Mouse (Mus musculus): ENCODE data around the gene Uaca. TPM values are rescaled to one million over a fixed set of nuclear protein-coding genes. Genes with fewer than 3 reads are reported as not detected.
A peak's percentile ranks its signal among the peaks of the same experiment; 100 is the strongest.

The Uaca gene
- total RNA-seq, 2 experiments from 2014 or later = 5.6 to 7.0 TPM

GRCm38 (mm10) chr9:60886431-60887371, 92.4 kb downstream of the Uaca start:
- peak; percentile 22 to 30 for DNase-seq

- peak; percentile 10 to 17 for DNase-seq
These were observed 93.1 kb downstream of the Uaca start for GRCm38 (mm10) chr9:60887389-60887811.

- no peak for DNase-seq
These were observed 99.2 kb downstream of the Uaca start for GRCm38 (mm10) chr9:60893511-60893910.

GRCm38 (mm10) chr9:60895486-60896110, 101.3 kb downstream of the Uaca start:
- DNase-seq = peak; percentile 52 to 63

- no peak for DNase-seq
These were observed 104.1 kb downstream of the Uaca start for GRCm38 (mm10) chr9:60898291-60899020.

- no peak for DNase-seq
These were observed 104.9 kb downstream of the Uaca start for GRCm38 (mm10) chr9:60899201-60899600.

- no peak for DNase-seq
These were observed 105.6 kb downstream of the Uaca start for GRCm38 (mm10) chr9:60899797-60900459.

- no peak for DNase-seq
These were observed 117.9 kb downstream of the Uaca start for GRCm38 (mm10) chr9:60912266-60912665.

- DNase-seq = no peak
These were observed 119.3 kb downstream of the Uaca start for GRCm38 (mm10) chr9:60913626-60914025.

- DNase-seq = no peak
These were observed 125.8 kb downstream of the Uaca start for GRCm38 (mm10) chr9:60919936-60920672.

GRCm38 (mm10) chr9:60920673-60921062, 126.3 kb downstream of the Uaca start:
- no peak for DNase-seq

GRCm38 (mm10) chr9:60921287-60921686, 126.9 kb downstream of the Uaca start:
- DNase-seq = no peak

GRCm38 (mm10) chr9:60921831-60922230, 127.5 kb downstream of the Uaca start:
- DNase-seq = no peak

- DNase-seq = no peak
These were observed 132.0 kb downstream of the Uaca start for GRCm38 (mm10) chr9:60926301-60926700.

- no peak for DNase-seq
These were observed 135.1 kb downstream of the Uaca start for GRCm38 (mm10) chr9:60929290-60929983.

Other genes starting within 250 kb of the Uaca start
- gene Lrrc49, start 106.4 kb upstream of the Uaca start, total RNA-seq (2021) = 10 to 100 TPM; 54.4 to 58.3 TPM
- gene Larp6, start 81.6 kb upstream of the Uaca start, total RNA-seq (2021) = 10 to 100 TPM; 33.4 to 34.8 TPM

Data from layer of hippocampus, postnatal 36 days (tissue).